Mouse (Mus musculus) heart, embryonic 12.5 days (tissue): Measurements from ENCODE around the gene Gpx1. TPM values are rescaled to one million over a fixed set of nuclear protein-coding genes. Genes with fewer than 3 reads are reported as not detected.
"Not testable (repeated sequence)": the region's sequence is repeated elsewhere in the genome, so short reads cannot be mapped to it uniquely, and the experiment has no call there.

Source experiments
- ATAC-seq: fragments of 200-750 bp; cut with Nextera tagmentation; 2 replicates; pipeline ENCODE4 v1.8.0; 2017; ENCODE audit warnings: moderate TSS enrichment, moderate library complexity; ENCODE audit not compliant: insufficient number of reproducible peaks, low FRiP score
- H3K27ac ChIP-seq: fragments of 300-500 bp; sonication (generic); 2 replicates; pipeline ENCODE4 v1.5.1; 2016; ENCODE audit warnings: mild to moderate bottlenecking, moderate library complexity; ENCODE audit not compliant: poor library complexity, severe bottlenecking
- H3K27me3 ChIP-seq: fragments of 300-500 bp; sonication (generic); replicated peaks from 2 replicates; pipeline ENCODE4 v1.6.1; 2016; ENCODE audit warnings: mild to moderate bottlenecking, moderate library complexity
- H3K36me3 ChIP-seq: fragments of 300-500 bp; sonication (generic); 2 replicates; pipeline ENCODE4 v1.6.1; 2016; ENCODE audit warnings: mild to moderate bottlenecking, moderate library complexity
- H3K4me1 ChIP-seq: fragments of 300-500 bp; sonication (generic); replicated peaks from 2 replicates; pipeline ENCODE4 v1.6.1; 2016; ENCODE audit warnings: mild to moderate bottlenecking
- H3K4me2 ChIP-seq: fragments of 300-500 bp; sonication (generic); 2 replicates; pipeline ENCODE4 v1.6.1; 2016; ENCODE audit warnings: mild to moderate bottlenecking, moderate library complexity
- H3K4me3 ChIP-seq: fragments of 300-500 bp; sonication (generic); 2 replicates; pipeline ENCODE4 v1.5.1; 2016; ENCODE audit warnings: mild to moderate bottlenecking
- H3K9ac ChIP-seq: fragments of 300-500 bp; sonication (generic); 2 replicates; pipeline ENCODE4 v1.6.1; 2016; ENCODE audit warnings: mild to moderate bottlenecking, moderate library complexity
- H3K9me3 ChIP-seq: fragments of 300-500 bp; sonication (generic); replicated peaks from 2 replicates; pipeline ENCODE4 v1.6.1; 2016; ENCODE audit warnings: mild to moderate bottlenecking, moderate library complexity
- WGBS: fragments of 180-500 bp; shearing (Covaris S2); methylation state at CpG from one replicate; pipeline ENCODE4 v1.1.7; 2016; 5-methylcytosine and 5-hydroxymethylcytosine counted together
- polyA plus RNA-seq: library from polyadenylated mRNA; unstranded; fragments of >200 nt; fragmentation: Nextera tagmentation; extraction: Ambion mirVana; gene quantifications from 2 replicates; pipeline ENCODE4 v1.2.1, GENCODE M21; 2016

Gene Gpx1
- polyA plus RNA-seq, 1 experiment from 2014 or later, result 1,118 TPM

- Histone ChIP-seq H3K27ac (peak overlapping the region; percentile 100), H3K9me3 (no peaks in the 10 kb centered on the region), H3K27me3 (no peaks in the 10 kb centered on the region), H3K4me2 (peak overlapping the region; percentile 42), H3K9ac (peak overlapping the region; percentile 97), H3K4me3 (peak overlapping the region; percentile 82), H3K36me3 (peaks cover 26% of the 10 kb centered on the region), H3K4me1 (peaks cover 39% of the 10 kb centered on the region)
- peak; percentile 86 for ATAC-seq
- under 1% methylated on average over 51 of the region's 51 CpGs for WGBS
Observed at GRCm38 (mm10) chr9:108306571-108306980, 32.1 kb upstream of the Gpx1 start.

GRCm38 (mm10) chr9:108307021-108307807 is 31.5 kb upstream of the Gpx1 start:
- peaks cover 42% of the 10 kb centered on the region for H3K4me1 ChIP-seq
- 11% methylated on average over 12 of the region's 12 CpGs for WGBS
- ATAC-seq, result no peak

GRCm38 (mm10) chr9:108308141-108308540 is 30.6 kb upstream of the Gpx1 start:
- WGBS, result 12% methylated on average over 2 of the region's 2 CpGs
- Histone ChIP-seq H3K9me3 (no peaks in the 10 kb centered on the region), H3K27ac (0 out of 2 replicates have a peak overlapping the region, but pooled peaks have one; percentile 39), H3K4me1 (peaks cover 42% of the 10 kb centered on the region), H3K9ac (peak overlapping the region; percentile 69), H3K4me2 (peak overlapping the region; percentile 81), H3K36me3 (peaks cover 12% of the 10 kb centered on the region), H3K4me3 (peak overlapping the region; percentile 82), H3K27me3 (no peaks in the 10 kb centered on the region)
- ATAC-seq, result no peak

More at GRCm38 (mm10) chr9:108307021-108307807, 31.5 kb upstream of the Gpx1 start:
- H3K27ac ChIP-seq, result peak overlapping the region; percentile 100
- H3K9ac ChIP-seq, result peak overlapping the region; percentile 97
- H3K27me3 ChIP-seq, result no peaks in the 10 kb centered on the region
- peak overlapping the region; percentile 82 for H3K4me3 ChIP-seq
- no peaks in the 10 kb centered on the region for H3K9me3 ChIP-seq
- peaks cover 21% of the 10 kb centered on the region for H3K36me3 ChIP-seq
- peak overlapping the region; percentile 81 for H3K4me2 ChIP-seq

GRCm38 (mm10) chr9:108317572-108317971 is 21.1 kb upstream of the Gpx1 start:
- Histone ChIP-seq H3K9ac (no peak overlapping the region), H3K4me3 (no peak overlapping the region), H3K27ac (no peak overlapping the region), H3K4me1 (no peaks in the 10 kb centered on the region), H3K9me3 (no peaks in the 10 kb centered on the region), H3K27me3 (no peaks in the 10 kb centered on the region), H3K36me3 (peaks cover 46% of the 10 kb centered on the region), H3K4me2 (no peak overlapping the region)
- ATAC-seq, result no peak
- 94% methylated on average over 3 of the region's 3 CpGs for WGBS

- no peak overlapping the region for H3K27ac ChIP-seq
- H3K4me3 ChIP-seq, result no peak overlapping the region
- ATAC-seq, result no peak
- no peaks in the 10 kb centered on the region for H3K9me3 ChIP-seq
- H3K4me1 ChIP-seq, result no peaks in the 10 kb centered on the region
- WGBS, result 84% methylated on average over 2 of the region's 2 CpGs
- H3K4me2 ChIP-seq, result no peak overlapping the region
- no peaks in the 10 kb centered on the region for H3K27me3 ChIP-seq
- no peak overlapping the region for H3K9ac ChIP-seq
- peaks cover 47% of the 10 kb centered on the region for H3K36me3 ChIP-seq
Observed at GRCm38 (mm10) chr9:108318462-108318861, 20.2 kb upstream of the Gpx1 start.

GRCm38 (mm10) chr9:108322054-108322453 is 16.6 kb upstream of the Gpx1 start:
- 93% methylated on average over 7 of the region's 7 CpGs for WGBS
- not testable (repeated sequence) for ATAC-seq, H3K27ac ChIP-seq, H3K9ac ChIP-seq, H3K4me1 ChIP-seq, H3K27me3 ChIP-seq, H3K4me2 ChIP-seq, H3K4me3 ChIP-seq, H3K9me3 ChIP-seq
- peaks cover 35% of the 10 kb centered on the region for H3K36me3 ChIP-seq

- no peak for ATAC-seq
- 96% methylated on average over 1 of the region's 1 CpGs for WGBS
- Histone ChIP-seq H3K36me3 (peaks cover 53% of the 10 kb centered on the region), H3K9me3 (no peaks in the 10 kb centered on the region), H3K27me3 (no peaks in the 10 kb centered on the region), H3K4me2 (no peak overlapping the region), H3K4me3 (no peak overlapping the region), H3K9ac (no peak overlapping the region), H3K4me1 (no peaks in the 10 kb centered on the region), H3K27ac (no peak overlapping the region)
Observed at GRCm38 (mm10) chr9:108324784-108325183, 13.9 kb upstream of the Gpx1 start.

GRCm38 (mm10) chr9:108325811-108326210 is 12.9 kb upstream of the Gpx1 start:
- H3K36me3 ChIP-seq, result peaks cover 52% of the 10 kb centered on the region
- no peaks in the 10 kb centered on the region for H3K4me1 ChIP-seq
- no peak overlapping the region for H3K27ac ChIP-seq
- 95% methylated on average over 2 of the region's 2 CpGs for WGBS
- H3K9me3 ChIP-seq, result no peaks in the 10 kb centered on the region
- no peaks in the 10 kb centered on the region for H3K27me3 ChIP-seq
- H3K4me3 ChIP-seq, result no peak overlapping the region
- H3K4me2 ChIP-seq, result no peak overlapping the region
- H3K9ac ChIP-seq, result no peak overlapping the region
- ATAC-seq, result no peak

- WGBS, result 66% methylated on average over 10 of the region's 10 CpGs
Observed at GRCm38 (mm10) chr9:108337848-108338550, 704 bp upstream of the Gpx1 start.

GRCm38 (mm10) chr9:108338551-108338885 is 185 bp upstream of the Gpx1 start:
- Histone ChIP-seq H3K9me3 (no peaks in the 10 kb centered on the region), H3K4me3 (peak overlapping the region; percentile 74), H3K4me2 (peak overlapping the region; percentile 80), H3K4me1 (peaks cover 22% of the 10 kb centered on the region), H3K27me3 (no peaks in the 10 kb centered on the region), H3K36me3 (peaks cover 36% of the 10 kb centered on the region), H3K9ac (peak overlapping the region; percentile 68), H3K27ac (peak overlapping the region; percentile 97)
- WGBS, result 19% methylated on average over 6 of the region's 6 CpGs
- ATAC-seq, result no peak

More at GRCm38 (mm10) chr9:108337848-108338550, 704 bp upstream of the Gpx1 start:
- Histone ChIP-seq H3K27ac (peak overlapping the region; percentile 97), H3K4me3 (peak overlapping the region; percentile 74), H3K36me3 (peaks cover 39% of the 10 kb centered on the region), H3K9me3 (no peaks in the 10 kb centered on the region), H3K27me3 (no peaks in the 10 kb centered on the region), H3K4me1 (peaks cover 22% of the 10 kb centered on the region), H3K9ac (peak overlapping the region; percentile 68), H3K4me2 (peak overlapping the region; percentile 80)
- no peak for ATAC-seq

- Histone ChIP-seq H3K36me3 (peaks cover 22% of the 10 kb centered on the region), H3K4me1 (peaks cover 22% of the 10 kb centered on the region), H3K4me3 (peak overlapping the region; percentile 74), H3K27ac (peak overlapping the region; percentile 97), H3K9ac (peak overlapping the region; percentile 95), H3K4me2 (peak overlapping the region; percentile 80), H3K9me3 (no peaks in the 10 kb centered on the region), H3K27me3 (no peaks in the 10 kb centered on the region)
- WGBS, result 7% methylated on average over 20 of the region's 20 CpGs
- ATAC-seq, result no peak
Observed at GRCm38 (mm10) chr9:108339886-108340257, 1.2 kb downstream of the Gpx1 start.
